ENCODE assay signal across 7 mouse cellular contexts in genomic region chr11:19830280-19831062, GRCm38 (mm10).
DNase-seq lines count a peak whose midpoint lies in the region; ATAC-seq and TF ChIP-seq lines count a peak whose summit lies in the region.

No protein-coding gene starts in this region.

- peaks cover 8% of the 10 kb centered on the region; the same call in 1 of the 2 replicates for H3K27me3 ChIP-seq in forebrain, embryonic 13.5 days
- H3K27me3 ChIP-seq in hindbrain, embryonic 11.5 days (ENCODE audit: control insufficient read depth, insufficient read depth, low read length), result no peaks in the 10 kb centered on the region
- no peaks in the 10 kb centered on the region for H3K27me3 ChIP-seq in small intestine, adult 2 months (ENCODE audit: control insufficient read depth, insufficient read depth, low read length)

- 17% methylated on average over 18 of the region's 18 CpGs for WGBS in forebrain, embryonic 13.5 days
- WGBS in hindbrain, embryonic 11.5 days, result 23% methylated on average over 18 of the region's 18 CpGs
- WGBS in small intestine, adult 2 months, result 16% methylated on average over 18 of the region's 18 CpGs

- no peaks in the 10 kb centered on the region for H3K9me3 ChIP-seq in forebrain, embryonic 13.5 days (replicated peaks)
- no peaks in the 10 kb centered on the region for H3K9me3 ChIP-seq in hindbrain, embryonic 11.5 days (ENCODE audit: control insufficient read depth, low read length)

- H3K36me3 ChIP-seq in forebrain, embryonic 13.5 days (ENCODE audit: poor library complexity, severe bottlenecking), result no peaks in the 10 kb centered on the region
- no peaks in the 10 kb centered on the region for H3K36me3 ChIP-seq in hindbrain, embryonic 11.5 days (ENCODE audit: control insufficient read depth, insufficient read depth, low read length)
- H3K36me3 ChIP-seq in small intestine, adult 2 months (ENCODE audit: control insufficient read depth, insufficient read depth, low read length), result no peaks in the 10 kb centered on the region

- no peak overlapping the region for H3K4me2 ChIP-seq in forebrain, embryonic 13.5 days
- no peak overlapping the region for H3K4me2 ChIP-seq in hindbrain, embryonic 11.5 days (replicated peaks; ENCODE audit: low read depth, low read length)

- no peak overlapping the region for H3K9ac ChIP-seq in forebrain, embryonic 13.5 days
- no peak overlapping the region for H3K9ac ChIP-seq in hindbrain, embryonic 11.5 days (ENCODE audit: low read depth, low read length)

- peaks cover 10% of the 10 kb centered on the region for H3K4me1 ChIP-seq in forebrain, embryonic 13.5 days
- H3K4me1 ChIP-seq in hindbrain, embryonic 11.5 days (replicated peaks; ENCODE audit: control insufficient read depth, insufficient read depth, low read length), result no peaks in the 10 kb centered on the region
- no peaks in the 10 kb centered on the region for H3K4me1 ChIP-seq in small intestine, adult 2 months (ENCODE audit: control insufficient read depth, insufficient read depth, insufficient read length, low read length)

- peak; percentile 63 for ATAC-seq in forebrain, embryonic 13.5 days
- no peak for ATAC-seq in hindbrain, embryonic 11.5 days (ENCODE audit: low FRiP score)
- peak; percentile 84 for ATAC-seq in megakaryocyte-erythroid progenitor cell, adult 5-6 weeks (replicated peaks; ENCODE audit: low FRiP score, low TSS enrichment, poor library complexity, severe bottlenecking)

- peak; percentile 96; the same call in 1 of the 2 replicates for TF ChIP-seq CTCF in small intestine, adult 2 months (IDR thresholded peaks at IDR 0.05; ENCODE audit: extremely low read depth, insufficient read length, insufficient replicate concordance, low read depth, low read length)

- H3K27ac ChIP-seq in forebrain, embryonic 13.5 days, result no peak overlapping the region
- no peak overlapping the region for H3K27ac ChIP-seq in hindbrain, embryonic 11.5 days (ENCODE audit: low read depth, low read length)
- no peak overlapping the region for H3K27ac ChIP-seq in small intestine, adult 2 months (ENCODE audit: insufficient read depth, low read depth, low read length)

- no peak overlapping the region for H3K4me3 ChIP-seq in forebrain, embryonic 13.5 days
- no peak overlapping the region for H3K4me3 ChIP-seq in hindbrain, embryonic 11.5 days (ENCODE audit: low read depth, low read length)
- no peak overlapping the region for H3K4me3 ChIP-seq in small intestine, adult 2 months (ENCODE audit: low read depth, low read length)

- peak; percentile 94 for DNase-seq in NIH3T3 (ENCODE audit: low read depth)
- DNase-seq in c-Kit-negative CD71-positive TER-119-positive erythroid progenitor cells, embryonic 14.5 days (ENCODE audit: low read depth, low spot score), result peak; percentile 25
- DNase-seq in hindbrain, embryonic 11.5 days (ENCODE audit: low spot score), result peak; percentile 87
- peak; percentile 44 to 94 for DNase-seq in layer of hippocampus, postnatal 25 days (ENCODE audit: extremely low spot score in 1 of 2, low spot score in 1 of 2)

- TF ChIP-seq POLR2A in small intestine, adult 2 months (IDR thresholded peaks at IDR 0.05; ENCODE audit: low read depth, low read length), result no peak

Comparison
In these comparisons a context has a peak if more than half of its experiments do, and no peak if none do; other contexts are left out.
1. DNase-seq: peak in every context shown above with its lines; median percentile 94 in NIH3T3; 87 in hindbrain, embryonic 11.5 days; 69 in layer of hippocampus, postnatal 25 days; 25 in c-Kit-negative CD71-positive TER-119-positive erythroid progenitor cells, embryonic 14.5 days.